Mouse (Mus musculus): ENCODE measurements around the gene Pkig.

DNA sequence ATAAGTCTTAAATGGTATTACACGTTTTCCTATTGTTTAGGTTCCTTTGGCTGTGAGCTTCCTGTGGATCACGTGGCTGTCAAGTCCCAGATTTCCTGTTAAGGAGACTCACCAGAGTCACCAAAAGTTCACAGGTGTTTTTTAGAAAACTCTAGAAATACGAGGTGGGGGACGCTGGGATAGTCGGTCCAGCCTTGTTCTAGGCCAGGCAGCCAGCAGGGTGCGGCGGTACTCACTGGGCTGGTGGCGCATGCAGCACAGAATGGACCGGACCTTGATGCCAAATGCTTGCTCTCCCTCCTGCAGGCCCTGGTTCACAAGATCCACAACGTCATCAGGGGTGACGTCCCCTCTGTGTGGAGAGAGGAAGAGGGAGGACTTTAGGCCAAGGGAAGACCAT lies 73.8 kb downstream of the Pkig start:
- TF ChIP-seq CTCF (IDR thresholded peaks at IDR 0.05; ENCODE audit: borderline replicate concordance, control insufficient read depth, extremely low read depth, insufficient read depth, low read length, poor library complexity) = no peak
- TF ChIP-seq POLR2A (IDR thresholded peaks at IDR 0.05; ENCODE audit: control insufficient read depth, extremely low read depth, insufficient read depth, low read length, poor library complexity) = no peak

Measured in thymus, adult 2 months (tissue).